Mouse (Mus musculus) midbrain, embryonic 14.5 days (tissue): Measurements from ENCODE around the gene Arrdc5. TPM values are rescaled to one million over a fixed set of nuclear protein-coding genes. Genes with fewer than 3 reads are reported as not detected.
A peak's percentile ranks its signal among the peaks of the same experiment; 100 is the strongest.
"Not testable (repeated sequence)": the region's sequence is repeated elsewhere in the genome, so short reads cannot be mapped to it uniquely, and the experiment has no call there.

Experiments used
- ATAC-seq: fragments of 200-750 bp; cut with Nextera tagmentation; 2 replicates; pipeline ENCODE4 v1.8.0; 2017; ENCODE audit warnings: moderate number of reproducible peaks, moderate library complexity; ENCODE audit not compliant: low FRiP score, low TSS enrichment
- DNase-seq: peaks from one replicate; pipeline ENCODE4 v3.0.0-alpha.2; 2015
- H3K27ac ChIP-seq: fragments of 300-500 bp; sonication (generic); replicated peaks from 2 replicates; pipeline ENCODE4 v1.5.1; 2014; ENCODE audit warnings: mild to moderate bottlenecking, low read depth, low read length, moderate library complexity
- H3K27me3 ChIP-seq: fragments of 300-500 bp; sonication (generic); 2 replicates; pipeline ENCODE4 v1.6.1; 2014; ENCODE audit warnings: low read length, control low read depth, mixed read lengths; ENCODE audit not compliant: control insufficient read depth, insufficient read depth
- H3K36me3 ChIP-seq: fragments of 300-500 bp; sonication (generic); 2 replicates; pipeline ENCODE4 v1.6.1; 2014; ENCODE audit warnings: low read length, control low read depth; ENCODE audit not compliant: control insufficient read depth, insufficient read depth
- H3K4me1 ChIP-seq: fragments of 300-500 bp; sonication (generic); 2 replicates; pipeline ENCODE4 v1.6.1; 2014; ENCODE audit warnings: mild to moderate bottlenecking, antibody characterized with exemption, low read length, control low read depth; ENCODE audit not compliant: control insufficient read depth, insufficient read depth
- H3K4me2 ChIP-seq: fragments of 300-500 bp; sonication (generic); 2 replicates; pipeline ENCODE4 v1.6.1; 2014; ENCODE audit warnings: mild to moderate bottlenecking, low read length, moderate library complexity
- H3K4me3 ChIP-seq: fragments of 300-500 bp; sonication (generic); replicated peaks from 2 replicates; pipeline ENCODE4 v1.5.1; 2014; ENCODE audit warnings: low read depth, low read length
- H3K9ac ChIP-seq: fragments of 300-500 bp; sonication (generic); replicated peaks from 2 replicates; pipeline ENCODE4 v1.6.1; 2014; ENCODE audit warnings: mild to moderate bottlenecking, low read length, moderate library complexity
- H3K9me3 ChIP-seq: fragments of 300-500 bp; sonication (generic); 2 replicates; pipeline ENCODE4 v1.6.1; 2016; ENCODE audit warnings: low read length, control low read depth, mixed read lengths; ENCODE audit not compliant: control insufficient read depth
- WGBS: fragments of 180-500 bp; shearing (Covaris S2); extraction: QIAGEN DNeasy Blood & Tissue Kit; methylation state at CpG from one replicate; pipeline ENCODE4 v1.1.7; 2014; 5-methylcytosine and 5-hydroxymethylcytosine counted together
- polyA plus RNA-seq: library from polyadenylated mRNA; unstranded; fragments of >200 nt; fragmentation: Nextera tagmentation; extraction: Ambion mirVana; gene quantifications from 2 replicates; pipeline ENCODE4 v1.2.1, GENCODE M21; 2014

Arrdc5 gene
- polyA plus RNA-seq, 1 experiment from 2014 or later, result not detected

- ATAC-seq (no peak), DNase-seq (no peak)
- Histone ChIP-seq H3K4me1 (peaks cover 7% of the 10 kb centered on the region; the same call in 1 of the 2 replicates), H3K27ac (no peak overlapping the region), H3K9ac (no peak overlapping the region), H3K9me3 (no peaks in the 10 kb centered on the region), H3K27me3 (no peaks in the 10 kb centered on the region), H3K4me3 (no peak overlapping the region), H3K4me2 (no peak overlapping the region), H3K36me3 (peaks cover 27% of the 10 kb centered on the region)
- 70% methylated on average over 3 of the region's 3 CpGs for WGBS
These were observed 33.8 kb downstream of the Arrdc5 start for GRCm38 (mm10) chr17:56266271-56266670.

- Histone ChIP-seq H3K4me1 (peaks cover 9% of the 10 kb centered on the region; the same call in 1 of the 2 replicates), H3K27ac (no peak overlapping the region), H3K27me3 (no peaks in the 10 kb centered on the region), H3K9ac (no peak overlapping the region), H3K4me3 (no peak overlapping the region), H3K9me3 (no peaks in the 10 kb centered on the region), H3K36me3 (peaks cover 31% of the 10 kb centered on the region), H3K4me2 (no peak overlapping the region)
- no peak for DNase-seq
- ATAC-seq, result no peak
- WGBS, result 94% methylated on average over 3 of the region's 3 CpGs
These were observed 34.2 kb downstream of the Arrdc5 start for GRCm38 (mm10) chr17:56265869-56266268.

GRCm38 (mm10) chr17:56265011-56265410, 35.1 kb downstream of the Arrdc5 start:
- WGBS, result 96% methylated on average over 4 of the region's 4 CpGs
- DNase-seq (no peak), ATAC-seq (no peak)

GRCm38 (mm10) chr17:56264020-56264419, 36.1 kb downstream of the Arrdc5 start:
- H3K36me3 ChIP-seq, result peaks cover 50% of the 10 kb centered on the region
- H3K9ac ChIP-seq, result no peak overlapping the region
- H3K27me3 ChIP-seq, result no peaks in the 10 kb centered on the region
- no peak overlapping the region for H3K4me3 ChIP-seq
- peaks cover 10% of the 10 kb centered on the region; the same call in 1 of the 2 replicates for H3K4me1 ChIP-seq
- H3K4me2 ChIP-seq, result no peak overlapping the region
- ATAC-seq (peak; percentile 62; the same call in 1 of the 2 replicates), DNase-seq (peak; percentile 87)
- 15% methylated on average over 8 of the region's 8 CpGs for WGBS
- no peaks in the 10 kb centered on the region for H3K9me3 ChIP-seq
- H3K27ac ChIP-seq, result no peak overlapping the region

More at GRCm38 (mm10) chr17:56265011-56265410, 35.1 kb downstream of the Arrdc5 start:
- Histone ChIP-seq H3K9ac (no peak overlapping the region), H3K4me1 (peaks cover 12% of the 10 kb centered on the region; the same call in 1 of the 2 replicates), H3K27me3 (no peaks in the 10 kb centered on the region), H3K9me3 (no peaks in the 10 kb centered on the region), H3K36me3 (peaks cover 40% of the 10 kb centered on the region), H3K4me3 (no peak overlapping the region), H3K4me2 (no peak overlapping the region), H3K27ac (no peak overlapping the region)

- H3K36me3 ChIP-seq, result peaks cover 60% of the 10 kb centered on the region
These were observed 37.4 kb downstream of the Arrdc5 start for GRCm38 (mm10) chr17:56262645-56263094.

GRCm38 (mm10) chr17:56261166-56261565, 38.9 kb downstream of the Arrdc5 start:
- Histone ChIP-seq H3K9ac (no peak overlapping the region; the same call in 1 of the 2 replicates), H3K4me1 (peaks cover 17% of the 10 kb centered on the region), H3K9me3 (no peaks in the 10 kb centered on the region), H3K4me2 (no peak overlapping the region), H3K36me3 (peaks cover 60% of the 10 kb centered on the region), H3K27ac (no peak overlapping the region), H3K4me3 (no peak overlapping the region), H3K27me3 (no peaks in the 10 kb centered on the region)
- ATAC-seq (no peak), DNase-seq (no peak)
- 85% methylated on average over 3 of the region's 3 CpGs for WGBS

More at GRCm38 (mm10) chr17:56262645-56263094, 37.4 kb downstream of the Arrdc5 start:
- peaks cover 14% of the 10 kb centered on the region for H3K4me1 ChIP-seq
- H3K4me3 ChIP-seq, result no peak overlapping the region
- ATAC-seq (no peak), DNase-seq (no peak)
- WGBS, result 89% methylated on average over 3 of the region's 3 CpGs
- no peaks in the 10 kb centered on the region for H3K27me3 ChIP-seq
- H3K27ac ChIP-seq, result no peak overlapping the region
- H3K9me3 ChIP-seq, result no peaks in the 10 kb centered on the region
- no peak overlapping the region; the same call in 1 of the 2 replicates for H3K9ac ChIP-seq
- H3K4me2 ChIP-seq, result no peak overlapping the region

- Histone ChIP-seq H3K9ac (no peak overlapping the region), H3K4me2 (peak overlapping the region; percentile 19; the same call in 1 of the 2 replicates), H3K36me3 (peaks cover 53% of the 10 kb centered on the region), H3K27ac (no peak overlapping the region), H3K4me3 (no peak overlapping the region), H3K4me1 (peaks cover 17% of the 10 kb centered on the region), H3K27me3 (no peaks in the 10 kb centered on the region), H3K9me3 (no peaks in the 10 kb centered on the region)
- whole genome bisulfite sequencing, result 92% methylated on average over 10 of the region's 10 CpGs
- no peak for ATAC-seq
- DNase-seq, result no peak
These were observed 40.6 kb downstream of the Arrdc5 start for GRCm38 (mm10) chr17:56259301-56260037.

- not testable (repeated sequence) for H3K27ac ChIP-seq, H3K27me3 ChIP-seq, H3K4me3 ChIP-seq, ATAC-seq, DNase-seq, H3K9me3 ChIP-seq, H3K9ac ChIP-seq
- WGBS, result 79% methylated on average over 2 of the region's 2 CpGs
- Histone ChIP-seq H3K4me2 (peak overlapping the region; percentile 22), H3K36me3 (peaks cover 53% of the 10 kb centered on the region), H3K4me1 (peaks cover 17% of the 10 kb centered on the region)
These were observed 41.3 kb downstream of the Arrdc5 start for GRCm38 (mm10) chr17:56258812-56259211.

- Histone ChIP-seq H3K4me1 (peaks cover 17% of the 10 kb centered on the region), H3K4me2 (peak overlapping the region; percentile 92; the same call in 1 of the 2 replicates), H3K4me3 (peak overlapping the region; percentile 64), H3K36me3 (peaks cover 52% of the 10 kb centered on the region)
- not testable (repeated sequence) for H3K27me3 ChIP-seq, ATAC-seq, H3K9me3 ChIP-seq, H3K9ac ChIP-seq, DNase-seq, H3K27ac ChIP-seq
- WGBS, result 95% methylated on average over 19 of the region's 19 CpGs
These were observed 41.8 kb downstream of the Arrdc5 start for GRCm38 (mm10) chr17:56258269-56258668.
